Comparison of ENCODE assay signal across 24 mouse cellular contexts in the genomic region with DNA sequence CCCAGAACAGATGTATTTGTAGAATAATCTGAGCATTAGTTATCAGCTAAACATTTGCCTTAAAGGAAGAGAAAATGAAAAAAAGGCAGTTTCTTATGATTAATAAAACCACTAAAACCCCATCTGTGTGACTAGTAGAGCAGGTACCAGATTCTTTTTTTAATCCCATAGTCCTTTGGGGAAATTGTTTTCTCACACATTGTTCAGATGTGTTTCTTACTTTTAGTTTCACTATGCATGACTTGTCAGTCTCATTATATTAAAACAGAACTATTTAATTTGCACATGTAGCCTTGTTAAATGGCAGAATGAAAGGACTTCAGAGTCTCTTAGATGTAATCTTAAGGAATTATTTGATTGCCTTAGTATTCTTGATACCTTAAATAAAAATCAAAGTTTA.
"Had no signal": no experiment of that assay in that cellular context is flagged by ENCODE, and none has a peak within 500 bp of the region (broad histone marks: within the 10 kb centered on the region; RNA-seq: fewer than 3 reads in every experiment).

No protein-coding gene starts in this region.

- H3K4me1 ChIP-seq: kidney, embryonic 15.5 days; limb, embryonic 10.5 days; limb, embryonic 13.5 days; liver, embryonic 12.5 days; liver, embryonic 15.5 days; lung, embryonic 15.5 days; midbrain, embryonic 12.5 days; midbrain, embryonic 15.5 days; neural tube, embryonic 12.5 days; neural tube, embryonic 15.5 days had no signal

- DNase-seq: kidney, adult 8-10 months; kidney, postnatal 10 days; kidney, postnatal 36 days; liver; lung, adult 18-20 months; lung, postnatal 10 days; lung, postnatal 36 days; right cerebral cortex, adult 18-20 months; right cerebral cortex, postnatal 14 days; right cerebral cortex, postnatal 4 days; thymus, adult 2 months; thymus, postnatal 14 days; thymus, postnatal 4 days had no signal

- H3K4me3 ChIP-seq: kidney, embryonic 15.5 days; limb, embryonic 10.5 days; limb, embryonic 13.5 days; liver, embryonic 12.5 days; liver, embryonic 15.5 days; lung, embryonic 15.5 days; midbrain, embryonic 12.5 days; midbrain, embryonic 15.5 days; neural tube, embryonic 12.5 days; neural tube, embryonic 15.5 days had no signal

- H3K27ac ChIP-seq: kidney, embryonic 15.5 days; limb, embryonic 10.5 days; limb, embryonic 13.5 days; liver, embryonic 12.5 days; liver, embryonic 15.5 days; lung, embryonic 15.5 days; midbrain, embryonic 12.5 days; midbrain, embryonic 15.5 days; neural tube, embryonic 12.5 days; neural tube, embryonic 15.5 days; stomach, postnatal 0 days had no signal

- ATAC-seq: liver, embryonic 12.5 days; midbrain, embryonic 15.5 days had no signal

- H3K36me3 ChIP-seq: limb, embryonic 10.5 days; liver, embryonic 12.5 days; liver, embryonic 15.5 days; midbrain, embryonic 12.5 days; midbrain, embryonic 15.5 days; neural tube, embryonic 12.5 days; neural tube, embryonic 15.5 days had no signal

- H3K27me3 ChIP-seq: kidney, embryonic 15.5 days; limb, embryonic 13.5 days; liver, embryonic 12.5 days; liver, embryonic 15.5 days; lung, embryonic 15.5 days; midbrain, embryonic 12.5 days; midbrain, embryonic 15.5 days; neural tube, embryonic 12.5 days; neural tube, embryonic 15.5 days had no signal
